Mouse (Mus musculus) E14TG2a.4 (cell line): ENCODE data around the gene Carmil3.

ENCODE experiments used
- CTCF ChIP-seq: conservative IDR thresholded peaks from 2 replicates; pipeline ENCODE4 v1.5.1; 2014; ENCODE audit warnings: low read length
- NANOG ChIP-seq: IDR thresholded peaks from 2 replicates; pipeline ENCODE4 v1.6.1; 2014; ENCODE audit warnings: borderline replicate concordance, low read length, mixed read lengths

DNA sequence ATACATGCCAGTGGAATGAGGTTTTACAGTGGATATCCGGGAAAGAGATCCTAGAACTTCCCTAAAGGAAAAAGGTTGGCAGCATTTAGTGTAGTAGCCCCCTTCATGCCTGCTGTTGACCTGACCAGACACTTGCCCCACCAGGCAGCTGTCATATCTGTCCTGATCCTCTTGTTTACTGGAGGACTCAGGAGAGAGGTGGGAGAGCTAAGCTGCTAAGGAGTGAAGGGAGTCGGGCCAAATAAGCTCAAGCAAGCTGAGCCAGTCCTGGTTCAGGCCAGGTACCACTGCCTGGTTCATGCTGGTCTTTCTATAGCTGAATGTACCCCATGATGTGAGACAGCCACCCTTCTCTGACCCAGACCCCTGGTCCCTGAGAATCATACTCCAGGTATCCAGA, 36.2 kb downstream of the Carmil3 start:
- TF ChIP-seq CTCF (no peak), NANOG (no peak)
